Mouse (Mus musculus) brain, embryonic 14.5 days (tissue): ENCODE results near the gene B4galt3.

Source experiments
- CTCF ChIP-seq: fragments of 200-500 bp; IDR thresholded peaks from 2 replicates; pipeline ENCODE4 v1.5.1; 2012; ENCODE audit warnings: inconsistent platforms, mild to moderate bottlenecking, moderate library complexity, borderline replicate concordance; ENCODE audit not compliant: insufficient read depth, insufficient read length; ENCODE audit errors: extremely low read depth
- POLR2A ChIP-seq: fragments of 200-500 bp; IDR thresholded peaks from 2 replicates; pipeline ENCODE4 v1.6.1; 2012; ENCODE audit warnings: mild to moderate bottlenecking, inconsistent platforms, borderline replicate concordance; ENCODE audit not compliant: poor library complexity, insufficient read depth, insufficient read length, severe bottlenecking; ENCODE audit errors: extremely low read depth

DNA sequence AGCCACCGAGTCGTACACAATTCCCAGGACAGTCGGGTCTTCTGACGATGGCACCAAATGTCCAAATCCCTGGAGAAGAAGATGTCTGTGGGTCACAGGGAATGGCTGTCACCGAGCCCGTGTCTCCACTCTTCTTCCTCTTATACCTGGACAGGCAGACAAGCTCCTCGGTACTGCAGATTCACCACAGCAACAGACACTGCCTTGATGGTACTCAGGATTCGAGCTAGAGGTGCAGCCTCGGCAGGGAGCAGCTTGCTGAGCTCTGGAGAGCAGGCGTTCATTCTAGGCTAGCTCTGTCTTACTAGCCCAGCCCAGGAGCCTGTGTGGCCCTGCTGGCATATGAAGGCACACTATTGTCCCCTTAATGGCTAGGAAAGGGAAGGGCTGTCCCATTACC lies 7.6 kb downstream of the B4galt3 start:
- TF ChIP-seq POLR2A (no peak), CTCF (no peak)
